Mouse (Mus musculus): ENCODE results near the gene Dcx. TPM values are rescaled to one million over a fixed set of nuclear protein-coding genes. Genes with fewer than 3 reads are reported as not detected.

Dcx gene
- 0.33 TPM for polyA plus RNA-seq (2015; fragmentation: Illumina TruSeq; extraction: RNeasy Lipid Tissue Mini Kit (QIAGEN cat#74804); ENCODE audit: insufficient read depth, low read depth, low replicate concordance)

DNA sequence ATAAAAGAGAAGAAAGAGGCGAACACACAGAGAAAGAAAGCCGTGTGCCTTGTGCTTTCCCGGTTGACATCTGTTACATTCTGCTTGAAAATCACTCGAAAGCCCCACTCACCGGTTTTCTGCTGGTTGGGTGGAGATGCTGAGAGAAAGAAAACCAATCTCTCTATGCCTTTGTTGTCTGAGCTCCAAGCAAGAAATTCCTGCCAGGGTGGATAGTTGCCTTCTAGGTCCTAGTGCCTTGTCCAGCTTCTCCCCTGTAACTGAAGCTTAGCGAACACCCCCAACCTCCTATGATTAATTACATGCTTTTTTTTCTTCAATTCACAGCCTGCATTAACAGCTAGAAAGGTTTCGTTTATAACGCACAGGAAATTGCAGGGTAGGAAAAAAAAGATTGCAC, at the start of gene Dcx:
Gene Dcx, minus strand, starts transcription at position 354 of the 400 bp plus-strand sequence.

DNA sequence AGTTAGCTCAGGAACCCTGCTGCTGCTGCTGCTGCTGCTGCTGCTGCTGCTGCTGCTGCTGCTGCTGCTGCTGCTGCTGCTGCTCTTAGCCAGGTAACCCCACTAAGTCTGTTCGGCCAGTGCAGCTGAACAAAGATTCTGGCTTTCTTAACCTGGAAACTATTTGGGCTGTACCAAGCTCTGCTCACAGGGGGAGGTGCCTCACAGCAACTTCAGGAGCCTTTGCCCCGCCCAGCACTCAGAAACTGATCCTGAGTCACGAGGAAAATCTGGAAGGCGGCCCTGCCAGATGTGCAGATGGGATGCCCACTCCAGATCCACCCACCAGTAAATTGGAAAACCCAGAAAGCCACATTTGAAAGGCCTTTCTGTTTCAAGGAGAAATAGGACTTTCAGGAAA, 105.9 kb downstream of the Dcx start, which contains the start of gene Capn6:
Gene Capn6, minus strand, starts transcription at position 203 of the 400 bp plus-strand sequence.

Other genes with a start within 250 kb of the Dcx start
- 2.3 TPM for gene Capn6, start 105.9 kb downstream of the Dcx start, polyA plus RNA-seq (2015; fragmentation: Illumina TruSeq; extraction: RNeasy Lipid Tissue Mini Kit (QIAGEN cat#74804); ENCODE audit: insufficient read depth, low read depth, low replicate concordance)
- 0.83 TPM for gene A730046J19Rik, start 220.4 kb upstream of the Dcx start, polyA plus RNA-seq (2015; fragmentation: Illumina TruSeq; extraction: RNeasy Lipid Tissue Mini Kit (QIAGEN cat#74804); ENCODE audit: insufficient read depth, low read depth, low replicate concordance)

Measured in pancreas, adult 10 weeks (tissue).